Mouse (Mus musculus): ENCODE measurements around the gene Klhl12.
"Not testable (repeated sequence)": the region's sequence is repeated elsewhere in the genome, so short reads cannot be mapped to it uniquely, and the experiment has no call there.

Gene Klhl12

DNA sequence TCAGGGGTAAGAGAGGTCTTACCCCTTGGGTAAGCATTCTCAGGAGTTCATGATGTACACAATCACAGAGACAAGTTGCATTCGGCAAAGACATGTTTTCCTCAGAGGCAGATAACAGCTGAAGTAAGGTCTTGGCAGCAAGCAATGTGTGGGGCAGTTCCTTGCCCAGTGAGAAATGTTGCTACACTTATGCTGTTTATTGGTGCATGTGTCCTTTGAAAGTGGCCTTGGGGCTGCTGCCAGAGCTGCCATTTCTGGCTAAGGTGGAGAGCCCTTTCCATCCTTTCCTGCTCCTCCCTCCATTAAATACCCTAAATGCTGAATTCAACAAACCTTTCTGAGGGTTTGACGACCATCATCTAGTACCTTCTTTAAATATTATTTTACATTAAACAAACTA, 9.9 kb upstream of the Klhl12 start:
- DNase-seq (ENCODE audit: inconsistent age in 2 of 2, low spot score in 1 of 2) = peak in 1 of 2 experiments; percentile 61

- not testable (repeated sequence) for DNase-seq (ENCODE audit: inconsistent age in 2 of 2, low spot score in 1 of 2)
Observed at GRCm38 (mm10) chr1:134448537-134448936, 6.8 kb upstream of the Klhl12 start.

DNA sequence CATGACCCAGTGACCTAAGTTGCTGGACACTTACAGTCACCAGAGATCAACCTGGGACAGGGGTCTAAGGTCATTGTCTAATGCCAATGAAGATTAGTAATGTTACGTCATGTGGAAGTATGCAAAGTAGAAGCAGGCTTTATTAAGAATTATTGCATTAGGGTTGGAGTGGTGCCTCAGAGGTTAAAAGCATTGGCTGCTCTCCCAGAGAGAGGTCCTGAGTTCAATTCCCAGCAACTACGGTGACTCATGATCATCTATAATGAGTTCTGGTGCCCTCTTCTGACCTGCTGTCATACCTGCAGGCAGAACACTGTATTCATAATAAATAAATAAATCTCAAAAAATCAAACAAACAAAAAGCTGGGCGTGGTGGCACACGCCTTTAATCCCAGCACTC, 5.1 kb upstream of the Klhl12 start:
- peak in 1 of 2 experiments; percentile 36 for DNase-seq (ENCODE audit: inconsistent age in 2 of 2, low spot score in 1 of 2)

DNA sequence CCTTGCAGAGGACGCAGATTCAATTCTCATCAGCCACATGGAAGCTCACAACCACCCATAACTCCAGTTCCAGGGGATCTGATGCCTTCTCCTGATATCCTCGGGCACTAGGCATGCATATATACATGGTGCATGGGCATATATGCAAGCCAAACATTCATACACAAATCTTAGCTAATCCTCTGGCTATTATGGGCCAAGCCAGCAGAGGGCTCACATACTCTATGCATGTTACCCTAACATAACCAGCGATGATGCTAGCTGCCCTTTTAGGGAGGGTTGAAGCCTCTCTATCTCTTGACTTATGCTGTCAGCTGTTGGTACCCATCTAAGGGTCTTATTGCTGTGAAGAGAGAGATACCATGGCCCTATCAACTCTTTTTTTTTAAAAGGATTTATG, 4.3 kb upstream of the Klhl12 start:
- peak; percentile 40 to 84 for DNase-seq (ENCODE audit: inconsistent age in 2 of 2, low spot score in 1 of 2)

GRCm38 (mm10) chr1:134456060-134456459, 729 bp downstream of the Klhl12 start:
- no peak for DNase-seq (ENCODE audit: inconsistent age in 2 of 2, low spot score in 1 of 2)

DNA sequence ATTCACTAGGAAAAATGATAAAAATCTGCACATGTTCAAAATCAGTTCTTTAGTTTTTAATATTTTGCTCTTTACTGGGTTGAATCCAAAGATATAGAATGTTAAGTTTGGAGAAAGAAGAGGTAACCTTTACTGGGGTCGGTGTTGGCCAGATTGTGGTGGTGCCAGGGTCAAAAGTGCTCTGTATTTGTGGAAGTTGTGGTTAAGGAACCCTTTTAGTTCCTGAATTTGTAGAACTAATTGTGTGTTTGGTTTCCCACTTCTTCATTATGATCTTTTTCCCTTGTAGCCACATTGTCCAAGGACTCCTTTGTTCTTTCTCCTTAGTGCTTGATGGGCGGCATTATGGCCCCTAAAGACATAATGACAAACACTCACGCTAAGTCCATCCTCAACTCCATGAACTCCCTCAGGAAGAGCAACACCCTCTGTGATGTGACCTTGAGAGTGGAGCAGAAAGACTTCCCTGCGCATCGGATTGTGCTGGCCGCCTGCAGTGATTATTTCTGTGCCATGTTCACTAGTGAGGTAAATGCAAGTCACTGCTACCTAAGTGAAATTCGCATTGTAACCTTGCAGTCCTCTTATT, 2.9 kb downstream of the Klhl12 start:
- peak in 1 of 2 experiments; percentile 23 for DNase-seq (ENCODE audit: inconsistent age in 2 of 2, low spot score in 1 of 2)

- no peak for DNase-seq (ENCODE audit: inconsistent age in 2 of 2, low spot score in 1 of 2)
Observed at GRCm38 (mm10) chr1:134460294-134461284, 5.3 kb downstream of the Klhl12 start.

DNA sequence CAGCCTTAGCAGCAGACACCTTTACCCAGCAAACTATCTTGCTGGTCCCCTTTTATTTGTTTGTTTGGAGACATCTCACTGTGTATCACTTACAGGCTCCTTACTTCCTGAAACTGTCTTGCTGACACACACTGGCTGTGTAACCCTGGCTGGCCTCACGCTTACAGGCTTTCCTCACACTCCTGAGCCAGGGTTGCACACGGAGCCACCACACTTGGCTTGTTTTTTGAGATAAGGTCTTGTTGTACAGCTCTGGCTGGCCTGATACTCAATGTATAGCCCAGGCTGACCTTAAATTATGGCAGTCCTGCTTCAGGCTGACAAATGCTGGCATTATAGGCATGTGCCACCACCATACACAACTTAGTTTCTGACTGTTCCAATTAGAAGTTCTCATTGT, 29.3 kb downstream of the Klhl12 start:
- no peak for DNase-seq (ENCODE audit: inconsistent age in 2 of 2, low spot score in 1 of 2)

- DNase-seq (ENCODE audit: inconsistent age in 2 of 2, low spot score in 1 of 2) = peak in 1 of 2 experiments; percentile 78
Observed at GRCm38 (mm10) chr1:134490903-134491801, 35.8 kb downstream of the Klhl12 start.

GRCm38 (mm10) chr1:134492276-134492675, 36.9 kb downstream of the Klhl12 start:
- DNase-seq (ENCODE audit: inconsistent age in 2 of 2, low spot score in 1 of 2) = no peak

GRCm38 (mm10) chr1:134493496-134493895, 38.2 kb downstream of the Klhl12 start:
- peak in 1 of 2 experiments; percentile 42 for DNase-seq (ENCODE audit: inconsistent age in 2 of 2, low spot score in 1 of 2)

DNA sequence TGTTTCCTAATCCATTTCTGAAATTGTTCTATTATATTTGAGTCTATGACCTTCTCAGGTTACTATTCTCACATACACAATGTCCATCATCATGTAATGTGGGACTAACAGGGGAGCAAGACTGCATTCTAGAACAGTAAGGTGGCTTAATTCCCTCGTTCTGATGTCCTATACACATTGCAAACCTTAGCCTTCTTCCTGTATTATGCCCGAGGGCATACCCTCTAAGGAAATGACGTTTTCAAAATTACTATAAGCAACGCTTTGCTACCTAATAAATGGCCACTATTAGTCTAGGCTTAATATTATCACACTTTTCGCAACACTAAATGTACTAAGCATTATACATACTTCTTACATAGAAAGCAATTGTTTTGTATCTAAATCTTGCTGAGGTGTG, 38.6 kb downstream of the Klhl12 start:
- DNase-seq (ENCODE audit: inconsistent age in 2 of 2, low spot score in 1 of 2) = no peak

GRCm38 (mm10) chr1:134494428-134495215, 39.3 kb downstream of the Klhl12 start, which contains the start of gene Rabif:
Rabif (plus strand) TSS chr1:134494648.
- peak; percentile 99 to 100 for DNase-seq (ENCODE audit: inconsistent age in 2 of 2, low spot score in 1 of 2)

DNA sequence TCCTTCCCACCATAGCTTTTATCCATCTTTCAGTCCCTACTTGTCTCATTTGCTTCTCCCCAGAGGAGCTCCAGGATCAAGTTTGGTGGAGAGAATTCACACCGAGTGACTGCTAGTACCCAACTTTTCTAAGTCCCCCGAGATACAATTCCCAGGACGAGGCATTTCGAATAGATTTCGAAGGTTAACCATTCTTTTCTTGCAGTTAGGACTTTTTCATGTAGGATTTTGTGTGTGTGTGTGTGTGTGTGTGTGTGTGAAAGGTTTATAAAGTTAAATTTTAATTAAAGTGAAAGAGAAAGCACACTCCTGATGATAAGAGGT, 39.8 kb downstream of the Klhl12 start:
- DNase-seq (ENCODE audit: inconsistent age in 2 of 2, low spot score in 1 of 2) = no peak

DNA sequence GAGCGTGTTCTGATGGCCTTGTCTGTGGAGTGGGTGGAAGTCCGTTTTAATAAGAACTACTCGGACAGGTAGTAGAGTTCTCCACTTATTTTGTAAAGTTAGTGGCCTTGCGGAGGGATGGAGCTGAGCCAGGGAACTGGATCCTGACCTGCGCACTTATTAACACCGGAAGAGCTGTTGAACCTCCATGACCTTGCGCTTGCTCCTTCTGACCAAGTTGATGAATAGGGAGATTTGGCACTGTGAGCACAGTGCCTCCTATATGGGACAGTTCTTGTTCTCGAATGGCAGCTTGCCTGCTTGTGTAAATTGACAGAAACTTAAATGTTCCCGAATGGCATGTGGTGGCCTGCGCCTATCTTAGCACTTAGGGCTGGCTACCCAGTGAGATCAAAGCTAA, 40.7 kb downstream of the Klhl12 start:
- DNase-seq (ENCODE audit: inconsistent age in 2 of 2, low spot score in 1 of 2) = peak; percentile 57 to 81

- DNase-seq (ENCODE audit: inconsistent age in 2 of 2, low spot score in 1 of 2) = no peak
Observed at GRCm38 (mm10) chr1:134500916-134501315, 45.6 kb downstream of the Klhl12 start.

DNA sequence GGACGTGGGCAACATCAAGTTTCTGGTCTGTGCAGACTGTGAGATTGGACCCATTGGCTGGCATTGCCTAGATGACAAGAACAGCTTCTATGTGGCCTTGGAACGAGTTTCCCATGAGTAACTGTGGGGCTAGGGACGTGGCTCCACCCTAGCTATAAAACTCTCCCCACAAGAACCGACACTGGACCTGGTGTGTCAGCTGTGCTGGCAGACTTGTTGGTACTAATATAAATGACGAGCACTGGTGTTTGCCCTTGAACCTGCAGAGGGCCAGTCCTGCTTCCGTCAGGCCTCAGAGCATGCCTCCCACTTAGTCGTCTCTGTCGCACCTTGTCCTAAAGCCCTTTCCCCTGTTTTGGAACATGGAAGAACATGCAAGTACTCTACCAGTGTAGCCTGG, 50.9 kb downstream of the Klhl12 start:
- DNase-seq (ENCODE audit: inconsistent age in 2 of 2, low spot score in 1 of 2) = peak; percentile 72 to 81

- DNase-seq (ENCODE audit: inconsistent age in 2 of 2, low spot score in 1 of 2) = no peak
Observed at GRCm38 (mm10) chr1:134510018-134510417, 54.7 kb downstream of the Klhl12 start.

- DNase-seq (ENCODE audit: inconsistent age in 2 of 2, low spot score in 1 of 2) = no peak
Observed at GRCm38 (mm10) chr1:134512183-134512582, 56.9 kb downstream of the Klhl12 start.

DNA sequence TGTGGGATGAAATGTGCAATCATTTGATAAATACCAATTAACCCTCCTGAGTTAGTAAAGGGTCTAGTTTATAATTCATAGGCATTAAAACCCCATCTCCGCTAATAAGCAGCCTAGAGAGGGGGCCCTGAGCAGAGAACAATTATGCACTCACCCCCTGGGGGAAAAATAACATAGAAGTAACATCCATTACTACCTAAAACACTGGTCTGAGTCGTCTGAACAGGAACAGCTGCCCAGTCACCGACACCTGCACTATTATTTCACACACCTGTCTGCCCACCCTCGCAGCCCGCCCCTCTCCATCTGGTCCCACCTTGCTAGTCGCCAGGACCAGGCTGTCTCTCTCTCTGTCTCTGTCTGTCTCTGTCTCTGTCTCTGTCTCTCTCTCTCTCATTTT, 57.3 kb downstream of the Klhl12 start:
- no peak for DNase-seq (ENCODE audit: inconsistent age in 2 of 2, low spot score in 1 of 2)
